Mouse (Mus musculus): ENCODE data around the gene 6030468B19Rik.
"Not testable (repeated sequence)": the region's sequence is repeated elsewhere in the genome, so short reads cannot be mapped to it uniquely, and the experiment has no call there.

6030468B19Rik gene

GRCm38 (mm10) chr11:117791441-117791761 is 6.1 kb upstream of the 6030468B19Rik start:
- in situ Hi-C loops (cut with MboI; ENCODE audit: low pct_unique_long_range_greater_than_20kb in 1 of 2, low sequenced_read_pairs in 2 of 2, unreplicated experiment in 1 of 2) = loop anchor here in 1 of 2 experiments (25.0 kb wide), 1 partner anchor 404 kb away; no protein-coding TSS in a partner anchor

GRCm38 (mm10) chr11:117792281-117792888 is 5.1 kb upstream of the 6030468B19Rik start:
- in situ Hi-C loops (cut with MboI; ENCODE audit: low pct_unique_long_range_greater_than_20kb in 1 of 2, low sequenced_read_pairs in 2 of 2, unreplicated experiment in 1 of 2) = loop anchor here in 1 of 2 experiments (25.0 kb wide), 1 partner anchor 405 kb away; no protein-coding TSS in a partner anchor

DNA sequence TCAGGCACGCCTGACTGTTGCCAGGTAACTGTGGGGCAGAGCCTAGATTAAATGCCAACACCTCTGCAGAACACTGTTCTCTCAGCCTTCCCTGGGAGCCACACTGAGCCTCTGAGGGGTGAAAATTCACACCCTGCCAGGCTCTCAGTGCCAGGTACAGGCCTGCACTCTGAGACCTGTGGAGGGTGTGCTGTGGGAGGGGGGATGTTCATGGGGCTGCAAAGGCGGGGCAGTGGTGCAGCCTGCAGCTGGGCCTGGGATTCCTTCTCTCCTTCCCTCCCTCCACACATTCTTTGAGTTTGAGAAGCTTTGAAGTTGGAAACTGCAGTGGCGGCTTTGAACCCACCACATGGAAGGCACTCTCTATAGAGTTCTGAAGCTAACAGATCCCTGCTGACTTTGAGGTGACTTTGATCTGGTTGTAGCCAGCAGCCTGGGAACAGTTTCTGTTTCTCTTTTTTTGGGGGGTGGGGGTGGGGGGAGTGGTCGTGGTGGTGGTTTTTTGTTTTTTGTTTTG is 3.4 kb upstream of the 6030468B19Rik start:
- in situ Hi-C loops (cut with MboI; ENCODE audit: low pct_unique_long_range_greater_than_20kb in 1 of 2, low sequenced_read_pairs in 2 of 2, unreplicated experiment in 1 of 2) = loop anchor here in 1 of 2 experiments (25.0 kb wide), 1 partner anchor 407 kb away; no protein-coding TSS in a partner anchor

- in situ Hi-C loops (cut with MboI; ENCODE audit: low pct_unique_long_range_greater_than_20kb in 1 of 2, low sequenced_read_pairs in 2 of 2, unreplicated experiment in 1 of 2) = loop anchor here in 1 of 2 experiments (25.0 kb wide), 1 partner anchor 410 kb away; no protein-coding TSS in a partner anchor
Observed at GRCm38 (mm10) chr11:117796954-117797353, 506 bp upstream of the 6030468B19Rik start.

DNA sequence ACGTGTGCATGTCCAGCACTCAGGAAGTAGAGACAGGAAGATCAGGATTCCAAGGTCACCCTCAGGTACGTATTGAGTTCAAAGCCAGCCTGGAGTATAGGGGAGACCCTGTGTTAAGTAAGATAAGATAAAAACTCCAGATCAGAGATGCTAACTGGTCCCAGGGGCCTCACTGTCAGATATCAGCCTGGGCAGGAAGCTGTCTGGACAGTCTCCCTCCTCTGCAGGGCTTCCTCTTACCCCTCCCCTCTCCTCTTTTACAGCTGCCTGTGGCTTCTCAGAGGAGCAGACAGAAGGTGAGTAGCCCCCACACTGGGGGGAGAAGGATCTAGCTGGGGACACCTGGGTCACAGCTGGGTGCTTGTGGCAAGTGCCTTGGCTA is 691 bp downstream of the 6030468B19Rik start:
- in situ Hi-C loops (cut with MboI; ENCODE audit: low pct_unique_long_range_greater_than_20kb in 1 of 2, low sequenced_read_pairs in 2 of 2, unreplicated experiment in 1 of 2) = loop anchor here in 1 of 2 experiments (25.0 kb wide), 1 partner anchor 411 kb away; no protein-coding TSS in a partner anchor

DNA sequence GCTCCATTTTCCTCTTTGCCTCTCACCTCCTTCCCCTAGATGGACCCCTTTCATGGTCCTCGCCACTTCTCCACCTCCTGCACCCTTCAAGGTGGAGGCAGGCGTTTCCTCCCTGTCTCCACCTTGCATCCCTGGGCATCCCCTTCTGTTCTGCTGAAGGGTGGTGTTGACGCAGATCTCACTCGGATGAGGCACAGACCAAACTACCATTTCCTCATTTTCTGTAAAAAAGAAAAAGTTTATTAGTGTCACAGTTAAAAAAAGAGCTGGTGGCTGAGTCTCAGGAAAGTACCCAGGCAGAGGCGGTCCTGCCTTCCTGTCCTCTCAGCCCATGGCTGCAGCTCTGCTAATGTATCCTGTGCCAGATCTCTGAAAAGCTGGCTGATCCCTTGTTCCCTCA is 1.7 kb downstream of the 6030468B19Rik start:
- in situ Hi-C loops (cut with MboI; ENCODE audit: low pct_unique_long_range_greater_than_20kb in 1 of 2, low sequenced_read_pairs in 2 of 2, unreplicated experiment in 1 of 2) = loop anchor here in 1 of 2 experiments (25.0 kb wide), 1 partner anchor 412 kb away; no protein-coding TSS in a partner anchor

DNA sequence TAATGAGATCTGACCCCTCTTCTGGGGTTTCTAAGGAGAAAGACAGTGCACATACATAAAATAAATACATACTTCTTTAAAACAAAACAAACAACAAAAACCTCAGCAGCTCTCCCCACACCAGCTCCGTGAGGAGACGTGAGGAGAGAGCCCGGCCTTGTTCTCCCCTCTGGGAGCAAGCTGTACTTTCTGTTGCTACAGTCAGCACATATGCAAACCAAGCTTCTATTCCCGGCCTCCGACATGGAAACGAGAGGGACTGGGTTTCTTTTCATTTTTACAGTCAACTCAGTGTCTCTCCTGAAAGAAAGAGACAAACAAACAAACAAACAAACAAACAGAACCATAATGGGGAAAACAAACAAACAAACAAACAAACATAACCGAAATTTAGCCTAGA is 2.6 kb downstream of the 6030468B19Rik start:
- in situ Hi-C loops (cut with MboI; ENCODE audit: low pct_unique_long_range_greater_than_20kb in 1 of 2, low sequenced_read_pairs in 2 of 2, unreplicated experiment in 1 of 2) = no loop called here

- in situ Hi-C loops (cut with MboI; ENCODE audit: low pct_unique_long_range_greater_than_20kb in 1 of 2, low sequenced_read_pairs in 2 of 2, unreplicated experiment in 1 of 2) = no loop called here
Observed at GRCm38 (mm10) chr11:117801650-117802049, 4.2 kb downstream of the 6030468B19Rik start.

DNA sequence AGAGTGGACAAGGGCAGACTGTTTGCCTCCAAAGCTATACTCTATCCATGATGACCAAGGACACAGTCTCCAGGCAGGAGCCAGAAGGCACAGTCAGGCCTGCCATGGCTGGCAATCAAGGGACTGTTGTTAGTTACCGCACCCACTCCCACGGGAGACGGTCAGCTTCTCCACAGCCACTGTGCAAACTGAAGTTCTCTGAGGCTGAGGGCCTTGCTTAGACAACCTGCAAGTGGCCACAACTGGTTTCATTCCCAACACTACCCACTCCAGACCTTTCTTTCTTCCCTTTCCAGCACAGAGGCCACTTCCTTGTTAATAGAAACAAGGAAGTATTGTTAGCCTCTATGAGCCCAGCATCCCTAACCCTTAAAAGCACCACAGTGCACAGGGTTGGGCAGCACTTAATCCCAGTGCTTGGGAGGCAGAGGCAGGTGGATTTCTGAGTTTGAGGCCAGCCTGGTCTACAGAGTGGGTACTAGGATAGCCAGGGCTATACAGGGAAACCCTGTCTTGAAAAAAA is 5.8 kb downstream of the 6030468B19Rik start:
- in situ Hi-C loops (cut with MboI; ENCODE audit: low pct_unique_long_range_greater_than_20kb in 1 of 2, low sequenced_read_pairs in 2 of 2, unreplicated experiment in 1 of 2) = no loop called here

- in situ Hi-C loops (cut with MboI; ENCODE audit: low pct_unique_long_range_greater_than_20kb in 1 of 2, low sequenced_read_pairs in 2 of 2, unreplicated experiment in 1 of 2) = no loop called here
Observed at GRCm38 (mm10) chr11:117806781-117807180, 9.3 kb downstream of the 6030468B19Rik start.

GRCm38 (mm10) chr11:117809407-117810311 is 12.2 kb downstream of the 6030468B19Rik start, which contains the start of the genes Gm20708 and Syngr2:
Gene Gm20708 (plus strand): TSS chr11:117809668.
Gene Syngr2 (plus strand): TSS chr11:117809668.
- in situ Hi-C loops (cut with MboI; ENCODE audit: low pct_unique_long_range_greater_than_20kb in 1 of 2, low sequenced_read_pairs in 2 of 2, unreplicated experiment in 1 of 2) = no loop called here

DNA sequence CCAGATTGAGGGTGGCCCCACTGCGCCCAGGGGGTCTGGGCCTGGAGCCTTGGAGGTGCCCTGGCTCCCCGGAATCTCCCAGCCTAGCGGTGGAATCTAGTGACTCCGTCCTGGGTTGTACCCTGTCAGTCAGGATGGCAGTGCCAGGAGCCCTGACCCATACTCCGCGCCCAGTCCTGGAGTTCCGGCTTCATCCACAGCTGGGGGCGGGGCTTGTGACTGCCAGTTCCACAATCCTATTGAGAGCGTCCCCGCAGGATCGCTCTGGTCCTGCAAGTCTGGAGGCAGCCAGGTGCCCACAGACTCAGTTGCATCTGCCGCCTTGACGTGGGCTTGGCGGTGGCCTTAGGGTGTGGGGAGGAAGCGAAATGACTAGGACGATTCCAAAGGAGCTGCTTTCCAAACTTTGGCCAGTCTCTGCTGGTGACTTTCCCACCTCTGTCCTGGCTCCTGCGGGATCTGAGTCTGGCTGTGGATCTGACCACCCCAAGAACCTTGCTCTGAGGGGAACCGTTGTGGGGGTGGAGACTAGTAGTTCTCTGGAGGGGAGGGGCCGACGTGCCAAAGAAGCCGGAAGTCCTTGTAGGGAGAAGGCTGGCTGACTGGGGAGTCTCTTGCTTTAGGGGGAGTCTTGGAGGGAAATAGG is 13.1 kb downstream of the 6030468B19Rik start:
- in situ Hi-C loops (cut with MboI; ENCODE audit: low pct_unique_long_range_greater_than_20kb in 1 of 2, low sequenced_read_pairs in 2 of 2, unreplicated experiment in 1 of 2) = no loop called here

- in situ Hi-C loops (cut with MboI; ENCODE audit: low pct_unique_long_range_greater_than_20kb in 1 of 2, low sequenced_read_pairs in 2 of 2, unreplicated experiment in 1 of 2) = no loop called here
Observed at GRCm38 (mm10) chr11:117813867-117814266, 16.4 kb downstream of the 6030468B19Rik start.

- in situ Hi-C loops (cut with MboI; ENCODE audit: low pct_unique_long_range_greater_than_20kb in 1 of 2, low sequenced_read_pairs in 2 of 2, unreplicated experiment in 1 of 2) = no loop called here
Observed at GRCm38 (mm10) chr11:117814704-117815366, 17.4 kb downstream of the 6030468B19Rik start.

DNA sequence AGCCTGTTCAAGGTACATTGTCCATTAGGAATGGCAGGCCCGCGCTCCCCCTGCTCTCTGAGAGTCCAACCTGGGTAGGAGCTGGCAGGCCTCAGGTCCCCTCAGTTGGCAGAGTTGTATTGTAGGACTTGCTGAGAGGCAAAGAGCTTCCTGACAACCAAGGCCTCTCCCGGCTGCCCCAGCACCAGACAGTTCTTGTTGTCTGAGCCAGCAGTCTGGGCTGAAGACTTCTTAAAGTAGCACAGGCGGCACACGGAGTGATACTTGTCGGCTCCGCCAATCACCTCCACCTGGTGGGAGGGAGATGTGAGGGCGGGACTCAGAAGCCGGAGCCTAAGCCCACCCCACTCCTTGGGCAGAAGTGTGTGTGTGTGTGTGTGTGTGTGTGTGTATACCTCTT is 18.4 kb downstream of the 6030468B19Rik start:
- in situ Hi-C loops (cut with MboI; ENCODE audit: low pct_unique_long_range_greater_than_20kb in 1 of 2, low sequenced_read_pairs in 2 of 2, unreplicated experiment in 1 of 2) = not testable (repeated sequence)

DNA sequence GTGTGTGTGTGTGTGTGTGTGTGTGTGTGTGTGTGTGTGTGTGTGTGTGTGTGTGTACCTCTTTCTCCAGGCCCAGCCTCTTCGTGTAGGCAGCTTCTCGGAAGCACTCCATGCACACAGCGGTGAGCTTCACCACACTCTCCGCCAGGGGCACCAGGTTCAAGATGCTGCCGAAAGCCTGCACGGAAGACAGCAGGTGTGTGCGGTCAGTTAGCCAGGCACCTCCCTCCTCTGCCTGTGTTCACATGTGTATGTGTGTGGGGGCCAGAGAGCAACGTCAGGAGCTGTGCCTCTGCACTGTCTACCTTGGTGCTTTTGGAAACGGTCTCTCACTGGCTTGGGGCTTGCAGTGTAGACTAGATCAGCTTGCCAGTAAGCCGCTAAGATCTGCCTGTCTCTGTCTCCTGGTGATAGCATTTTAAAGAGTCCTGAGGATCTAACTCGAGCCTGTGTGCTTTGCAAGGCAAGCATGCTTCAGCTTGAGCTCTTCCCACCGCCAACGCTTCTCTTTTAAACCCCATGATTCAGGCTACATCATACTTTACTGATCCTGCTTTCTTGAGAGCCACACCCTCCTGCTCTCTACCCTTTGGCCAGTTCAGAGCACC is 19.0 kb downstream of the 6030468B19Rik start:
- in situ Hi-C loops (cut with MboI; ENCODE audit: low pct_unique_long_range_greater_than_20kb in 1 of 2, low sequenced_read_pairs in 2 of 2, unreplicated experiment in 1 of 2) = no loop called here

DNA sequence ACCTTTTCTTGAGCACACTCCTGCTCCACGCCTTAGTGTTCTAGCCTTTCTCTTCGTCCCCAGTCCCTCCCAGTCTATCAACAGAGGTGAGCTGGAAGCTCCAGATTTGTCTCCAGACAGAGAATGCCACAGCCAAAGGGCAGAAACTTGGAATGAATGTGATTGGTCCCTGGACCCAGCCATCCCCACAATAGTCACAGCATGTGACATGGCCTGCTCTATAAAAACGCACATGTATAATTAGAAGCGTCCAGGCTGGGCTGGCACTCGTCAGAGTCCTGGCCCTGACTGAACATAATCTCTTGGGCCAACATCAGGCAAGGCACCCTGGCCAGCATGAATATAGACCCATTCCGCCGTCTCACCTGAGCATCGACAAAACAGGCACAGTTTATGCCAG is 21.6 kb downstream of the 6030468B19Rik start:
- in situ Hi-C loops (cut with MboI; ENCODE audit: low pct_unique_long_range_greater_than_20kb in 1 of 2, low sequenced_read_pairs in 2 of 2, unreplicated experiment in 1 of 2) = no loop called here

DNA sequence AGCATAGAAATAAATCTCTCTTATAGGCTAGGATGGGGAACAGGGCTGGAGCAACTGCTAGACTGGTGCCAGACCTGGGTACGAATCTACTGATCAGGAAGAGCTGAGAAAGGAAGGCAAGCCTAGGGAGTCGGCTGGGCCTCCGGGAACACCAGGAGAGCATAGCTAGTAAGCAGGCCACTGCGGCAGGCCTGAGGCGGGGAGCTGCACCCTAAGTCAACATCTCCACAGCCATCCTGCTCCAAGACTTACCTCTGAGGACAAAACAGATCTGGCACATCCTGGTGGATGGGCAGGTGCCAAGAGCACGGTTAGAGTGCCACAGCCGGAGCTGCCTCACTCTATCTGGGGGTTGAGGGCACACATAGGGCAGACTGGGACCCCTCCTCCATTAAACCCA is 22.7 kb downstream of the 6030468B19Rik start:
- in situ Hi-C loops (cut with MboI; ENCODE audit: low pct_unique_long_range_greater_than_20kb in 1 of 2, low sequenced_read_pairs in 2 of 2, unreplicated experiment in 1 of 2) = no loop called here

Data from mouse embryonic stem cell (cell line).